23 mouse cellular contexts compared by ENCODE assay signal in the genomic region with DNA sequence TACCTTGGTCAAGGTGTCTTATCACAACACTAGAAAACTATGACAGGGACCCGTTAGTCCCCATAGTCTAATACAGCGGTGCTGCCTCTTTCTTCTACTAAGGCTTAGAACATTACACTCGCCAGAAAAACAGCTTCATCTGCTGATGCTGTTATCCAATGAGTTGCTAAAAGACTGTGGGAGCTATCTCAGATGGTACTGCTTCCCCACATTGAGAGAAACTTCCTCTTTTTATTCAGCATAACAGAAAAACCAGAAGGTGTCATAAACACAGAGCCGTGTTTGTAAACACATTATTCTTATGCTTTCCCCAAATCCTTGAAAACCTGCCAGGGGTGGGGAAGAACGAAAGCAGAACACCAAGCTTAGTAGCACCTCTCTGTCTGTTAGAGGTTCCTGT.
"Had no signal": no experiment of that assay in that cellular context is flagged by ENCODE, and none has a peak within 500 bp of the region (broad histone marks: within the 10 kb centered on the region; RNA-seq: fewer than 3 reads in every experiment).

No protein-coding gene starts in this region.

- H3K4me1 ChIP-seq: heart, embryonic 13.5 days; heart, embryonic 15.5 days; hindbrain, embryonic 13.5 days; hindbrain, embryonic 15.5 days; intestine, embryonic 15.5 days; limb, embryonic 10.5 days; limb, embryonic 12.5 days; liver, embryonic 13.5 days had no signal

- H3K9ac ChIP-seq: heart, embryonic 13.5 days; heart, embryonic 15.5 days; hindbrain, embryonic 13.5 days; hindbrain, embryonic 15.5 days; intestine, embryonic 15.5 days; limb, embryonic 12.5 days; liver, embryonic 13.5 days had no signal

- H3K36me3 ChIP-seq: heart, embryonic 13.5 days; heart, embryonic 15.5 days; hindbrain, embryonic 13.5 days; hindbrain, embryonic 15.5 days; intestine, embryonic 15.5 days; limb, embryonic 10.5 days; limb, embryonic 12.5 days; liver, embryonic 13.5 days had no signal

- H3K4me3 ChIP-seq: heart, adult 2 months; heart, embryonic 13.5 days; heart, embryonic 15.5 days; hindbrain, embryonic 13.5 days; hindbrain, embryonic 15.5 days; intestine, embryonic 15.5 days; layer of hippocampus, adult 2 months; left cerebral cortex, adult 2 months; limb, embryonic 10.5 days; limb, embryonic 12.5 days; liver, embryonic 13.5 days had no signal

- H3K27ac ChIP-seq: heart, adult 2 months; heart, embryonic 13.5 days; heart, embryonic 15.5 days; hindbrain, embryonic 13.5 days; hindbrain, embryonic 15.5 days; hindbrain, postnatal 0 days; intestine, embryonic 15.5 days; layer of hippocampus, adult 2 months; left cerebral cortex, adult 2 months; limb, embryonic 10.5 days; limb, embryonic 12.5 days; liver, embryonic 13.5 days had no signal

- H3K9me3 ChIP-seq: heart, embryonic 15.5 days; intestine, embryonic 15.5 days; limb, embryonic 10.5 days; liver, embryonic 13.5 days had no signal

- H3K27me3 ChIP-seq: heart, embryonic 13.5 days; heart, embryonic 15.5 days; hindbrain, embryonic 13.5 days; hindbrain, embryonic 15.5 days; intestine, embryonic 15.5 days; limb, embryonic 12.5 days; liver, embryonic 13.5 days had no signal

- DNase-seq: gastrocnemius, postnatal 10 days; gastrocnemius, postnatal 25 days; heart, adult 2 months; heart, postnatal 14 days; heart, postnatal 4 days; kidney, adult 18-20 months; kidney, adult 8-10 months; kidney, postnatal 10 days; kidney, postnatal 25 days; kidney, postnatal 4 days; liver; liver, embryonic 13.5 days had no signal

- ATAC-seq: hindbrain, postnatal 0 days; intestine, embryonic 15.5 days; intestine, postnatal 0 days had no signal
